Comparison of ENCODE assay signal across 8 mouse cellular contexts in the genomic region with DNA sequence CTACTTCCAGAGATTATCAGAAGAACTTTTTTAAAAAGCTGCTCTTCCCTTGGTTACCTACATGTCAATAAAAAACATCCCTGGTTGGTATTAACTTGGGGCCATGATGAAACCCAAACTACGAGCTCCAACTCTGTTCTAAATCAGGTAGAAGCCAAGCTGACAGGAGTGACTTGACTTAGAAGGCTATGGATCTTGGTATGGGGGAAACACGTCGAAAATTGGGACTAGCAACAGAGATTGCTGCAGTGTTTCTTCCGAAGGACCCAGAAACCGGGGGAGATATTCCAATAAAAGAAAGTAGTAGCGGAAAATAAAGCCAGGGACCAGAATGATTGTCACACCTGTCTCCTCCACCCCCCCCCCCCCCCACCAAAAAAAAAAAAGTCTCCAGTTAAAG. TPM values are rescaled to one million over a fixed set of nuclear protein-coding genes. Genes with fewer than 3 reads are reported as not detected.
DNase-seq lines count a peak whose midpoint lies in the region; ATAC-seq and TF ChIP-seq lines count a peak whose summit lies in the region.

No protein-coding gene starts in this region.

- H3K4me1 ChIP-seq in spleen, adult 2 months (ENCODE audit: control insufficient read depth, insufficient read depth, insufficient read length): peaks cover 21% of the 10 kb centered on the region
- peaks cover 22% of the 10 kb centered on the region for H3K4me1 ChIP-seq in forebrain, embryonic 15.5 days
- peaks cover 9% of the 10 kb centered on the region for H3K4me1 ChIP-seq in liver, embryonic 11.5 days (replicated peaks; ENCODE audit: control insufficient read depth, insufficient read depth, low read length)
- H3K4me1 ChIP-seq in stomach, embryonic 15.5 days: peaks cover 21% of the 10 kb centered on the region

- 45% methylated on average over 6 of the region's 6 CpGs for WGBS in spleen, adult 2 months
- 10% methylated on average over 6 of the region's 6 CpGs for WGBS in forebrain, embryonic 15.5 days
- WGBS in liver, embryonic 11.5 days: 7% methylated on average over 6 of the region's 6 CpGs
- 11% methylated on average over 6 of the region's 6 CpGs for WGBS in stomach, embryonic 15.5 days

- peaks cover 25% of the 10 kb centered on the region for H3K27me3 ChIP-seq in spleen, adult 2 months (ENCODE audit: control insufficient read depth, insufficient read depth, low read length)
- H3K27me3 ChIP-seq in forebrain, embryonic 15.5 days: peaks cover 60% of the 10 kb centered on the region
- peaks cover 68% of the 10 kb centered on the region for H3K27me3 ChIP-seq in liver, embryonic 11.5 days (replicated peaks; ENCODE audit: control insufficient read depth, insufficient read depth, low read length)
- H3K27me3 ChIP-seq in stomach, embryonic 15.5 days (replicated peaks): peaks cover 53% of the 10 kb centered on the region

- no peaks in the 10 kb centered on the region for H3K9me3 ChIP-seq in forebrain, embryonic 15.5 days
- H3K9me3 ChIP-seq in liver, embryonic 11.5 days (ENCODE audit: control insufficient read depth, low read length): no peaks in the 10 kb centered on the region
- H3K9me3 ChIP-seq in stomach, embryonic 15.5 days: no peaks in the 10 kb centered on the region

- peak overlapping the region; percentile 78 for H3K4me2 ChIP-seq in forebrain, embryonic 15.5 days (replicated peaks)
- peak overlapping the region; percentile 55 for H3K4me2 ChIP-seq in liver, embryonic 11.5 days
- peak overlapping the region; percentile 96 for H3K4me2 ChIP-seq in stomach, embryonic 15.5 days

- H3K36me3 ChIP-seq in spleen, adult 2 months (ENCODE audit: control insufficient read depth, insufficient read depth, low read length): peaks cover 4% of the 10 kb centered on the region
- H3K36me3 ChIP-seq in forebrain, embryonic 15.5 days: peaks cover 8% of the 10 kb centered on the region
- no peaks in the 10 kb centered on the region for H3K36me3 ChIP-seq in liver, embryonic 11.5 days (ENCODE audit: control insufficient read depth, insufficient read depth, low read length)
- peaks cover 5% of the 10 kb centered on the region; the same call in 1 of the 2 replicates for H3K36me3 ChIP-seq in stomach, embryonic 15.5 days

- H3K4me3 ChIP-seq in spleen, adult 2 months (ENCODE audit: extremely low read depth, insufficient read depth, insufficient read length): peak overlapping the region; percentile 32; the same call in 1 of the 2 replicates
- H3K4me3 ChIP-seq in forebrain, embryonic 15.5 days: peak overlapping the region; percentile 47
- H3K4me3 ChIP-seq in liver, embryonic 11.5 days (ENCODE audit: low read depth, low read length): peak overlapping the region; percentile 40
- peak overlapping the region; percentile 50 for H3K4me3 ChIP-seq in stomach, embryonic 15.5 days (replicated peaks)

- no peak for TF ChIP-seq CTCF in spleen, adult 2 months (IDR thresholded peaks at IDR 0.05; ENCODE audit: extremely low read depth, insufficient read depth, insufficient read length, insufficient replicate concordance)

- ATAC-seq in forebrain, embryonic 15.5 days (replicated peaks): no peak
- ATAC-seq in liver, embryonic 11.5 days (replicated peaks; ENCODE audit: low FRiP score): no peak
- no peak for ATAC-seq in stomach, embryonic 15.5 days (ENCODE audit: insufficient read depth, low FRiP score, low read depth)

- no peak for TF ChIP-seq POLR2A in spleen, adult 2 months (IDR thresholded peaks at IDR 0.05; ENCODE audit: low read depth, low read length)

- no peak overlapping the region for H3K27ac ChIP-seq in spleen, adult 2 months (ENCODE audit: insufficient read depth, low read length)
- H3K27ac ChIP-seq in forebrain, embryonic 15.5 days (replicated peaks): no peak overlapping the region
- H3K27ac ChIP-seq in liver, embryonic 11.5 days (ENCODE audit: low read depth, low read length): no peak overlapping the region
- H3K27ac ChIP-seq in stomach, embryonic 15.5 days: no peak overlapping the region

- no peak for DNase-seq in spleen, adult 2 months (ENCODE audit: low read depth in 1 of 2, low spot score in 2 of 2)
- no peak for DNase-seq in spleen, postnatal 10 days (ENCODE audit: low spot score in 2 of 2)
- no peak for DNase-seq in liver, embryonic 11.5 days (ENCODE audit: low spot score)
- DNase-seq in right cerebral cortex, postnatal 25 days: no peak
- DNase-seq in frontal cortex, adult 2 months (ENCODE audit: extremely low spot score in 1 of 2, low spot score in 1 of 2): no peak
- DNase-seq in urinary bladder, adult 2 months (ENCODE audit: low spot score): no peak

- no peak overlapping the region for H3K9ac ChIP-seq in forebrain, embryonic 15.5 days (replicated peaks)
- no peak overlapping the region for H3K9ac ChIP-seq in liver, embryonic 11.5 days (ENCODE audit: low read depth, low read length)
- H3K9ac ChIP-seq in stomach, embryonic 15.5 days: no peak overlapping the region

RNA-seq across cellular contexts. Expression of gene Spag6, which starts 5.5 kb away (rescaled TPM):
- polyA plus RNA-seq in spleen, adult 2 months (2012; rRNA removed): 0.51 and 0.80 TPM in 2 replicates
- 0.09 TPM in 1 of 2 replicates, not detected in the other for polyA plus RNA-seq in forebrain, embryonic 15.5 days (2015; fragmentation: Nextera tagmentation; extraction: Ambion mirVana)
- polyA plus RNA-seq in liver, embryonic 11.5 days (2014; fragmentation: Nextera tagmentation; extraction: Ambion mirVana): not detected in 2 replicates
- 0.06 and 0.12 TPM in 2 replicates for polyA plus RNA-seq in stomach, embryonic 15.5 days (2015; fragmentation: Nextera tagmentation; extraction: Ambion mirVana)
- polyA plus RNA-seq in frontal cortex, adult 2 months (2012; rRNA removed): 4.1 and 5.0 TPM in 2 replicates
- 0.32 and 0.34 TPM in 2 replicates for polyA plus RNA-seq in urinary bladder, adult 2 months (2012; rRNA removed)

RNA-seq across cellular contexts. Expression of gene Bmi1, which starts 11.5 kb away (rescaled TPM):
- 9.0 and 13.0 TPM in 2 replicates for polyA plus RNA-seq in spleen, adult 2 months (2012; rRNA removed)
- polyA plus RNA-seq in forebrain, embryonic 15.5 days (2015; fragmentation: Nextera tagmentation; extraction: Ambion mirVana): 38.0 and 39.8 TPM in 2 replicates
- polyA plus RNA-seq in liver, embryonic 11.5 days (2014; fragmentation: Nextera tagmentation; extraction: Ambion mirVana): 12.9 and 16.6 TPM in 2 replicates
- polyA plus RNA-seq in stomach, embryonic 15.5 days (2015; fragmentation: Nextera tagmentation; extraction: Ambion mirVana): 20.9 and 23.9 TPM in 2 replicates
- polyA plus RNA-seq in frontal cortex, adult 2 months (2012; rRNA removed): 51.2 and 52.8 TPM in 2 replicates
- polyA plus RNA-seq in urinary bladder, adult 2 months (2012; rRNA removed): 25.3 TPM in 2 replicates

RNA-seq across cellular contexts. Expression of gene Commd3, which starts 16.1 kb away (rescaled TPM):
- polyA plus RNA-seq in spleen, adult 2 months (2012; rRNA removed): 19.3 and 20.2 TPM in 2 replicates
- 263 and 266 TPM in 2 replicates for polyA plus RNA-seq in forebrain, embryonic 15.5 days (2015; fragmentation: Nextera tagmentation; extraction: Ambion mirVana)
- 132 and 138 TPM in 2 replicates for polyA plus RNA-seq in liver, embryonic 11.5 days (2014; fragmentation: Nextera tagmentation; extraction: Ambion mirVana)
- polyA plus RNA-seq in stomach, embryonic 15.5 days (2015; fragmentation: Nextera tagmentation; extraction: Ambion mirVana): 197 and 236 TPM in 2 replicates
- 136 and 141 TPM in 2 replicates for polyA plus RNA-seq in frontal cortex, adult 2 months (2012; rRNA removed)
- 115 and 131 TPM in 2 replicates for polyA plus RNA-seq in urinary bladder, adult 2 months (2012; rRNA removed)
